Mouse (Mus musculus) testis, adult 2 months (tissue): ENCODE results near the gene Tns4.

Source experiments
- CTCF ChIP-seq: fragments of 200-500 bp; IDR thresholded peaks from 2 replicates; pipeline ENCODE4 v1.5.1; 2012; ENCODE audit warnings: low read depth, mild to moderate bottlenecking, inconsistent platforms, low read length, moderate library complexity; ENCODE audit not compliant: control insufficient read depth, insufficient read depth, insufficient replicate concordance
- POLR2A ChIP-seq: fragments of 200-500 bp; IDR thresholded peaks from 2 replicates; pipeline ENCODE4 v1.6.1; 2012; ENCODE audit warnings: low read depth, mild to moderate bottlenecking, inconsistent platforms, low read length, moderate library complexity; ENCODE audit not compliant: control insufficient read depth

GRCm38 (mm10) chr11:99063406-99064131 is 25.5 kb downstream of the Tns4 start:
- TF ChIP-seq CTCF (no peak), POLR2A (no peak)
